Mouse (Mus musculus) gastrocnemius, adult 2 months (tissue): ENCODE measurements around the gene Dnase1l2. TPM values are rescaled to one million over a fixed set of nuclear protein-coding genes. Genes with fewer than 3 reads are reported as not detected.

Experiments used
- DNase-seq: peaks from one replicate; pipeline ENCODE4 v3.0.0; 2022
- H3K27ac ChIP-seq: fragments of 200-600 bp; 2 replicates; pipeline ENCODE4 v1.8.1; 2022; ENCODE audit warnings: mild to moderate bottlenecking
- H3K4me3 ChIP-seq: fragments of 200-600 bp; 2 replicates; pipeline ENCODE4 v1.8.1; 2022; ENCODE audit warnings: mild to moderate bottlenecking, moderate library complexity
- CTCF ChIP-seq: fragments of 200-600 bp; IDR thresholded peaks from 2 replicates; pipeline ENCODE4 v1.8.1; 2022; ENCODE audit warnings: antibody characterized with exemption, mild to moderate bottlenecking, moderate library complexity
- intact Hi-C: fragments of 180-260 bp; cut with DNase I; formaldehyde crosslinking; loops from one replicate; pipeline ENCODE4 v1.15.1; 2025
- long read RNA-seq, 2 experiments: library from polyadenylated mRNA; stranded (forward); transcript quantifications; one replicate each; pipeline ENCODE4 v2.0.0; 2021
- total RNA-seq, 2 experiments: library from RNA; stranded (reverse); gene quantifications; 2 replicates each; pipeline ENCODE4 v1.2.3; 2021

Dnase1l2 gene
- total RNA-seq = 1 to 10 TPM; 1.4 to 2.2 TPM
- long read RNA-seq, experiment 1 = 0 reads
- long read RNA-seq, experiment 2 = 0 reads

GRCm38 (mm10) chr17:24442632-24443155 is at the start of gene Dnase1l2:
Gene Dnase1l2, minus strand, starts transcription at chr17:24443105.
- Histone ChIP-seq H3K27ac (peak within 1 kb of the TSS; percentile 31), H3K4me3 (no peak within 1 kb of the TSS)
- intact Hi-C loops = no loop called here
- no peak for TF ChIP-seq CTCF
- DNase-seq = peak; percentile 56

- intact Hi-C loops = no loop called here
- no peak overlapping the region for H3K4me3 ChIP-seq
- TF ChIP-seq CTCF = no peak
- no peak overlapping the region for H3K27ac ChIP-seq
- DNase-seq = no peak
Measured at GRCm38 (mm10) chr17:24490399-24490798, 47.5 kb upstream of the Dnase1l2 start.

- Histone ChIP-seq H3K27ac (no peak overlapping the region), H3K4me3 (peak overlapping the region; percentile 81)
- DNase-seq = no peak
- TF ChIP-seq CTCF = no peak
- intact Hi-C loops = loop anchor here (5.0 kb wide), 1 partner anchor 38 kb away; the partner anchor contains the start of gene Traf7
Measured at GRCm38 (mm10) chr17:24489265-24490030, 46.5 kb upstream of the Dnase1l2 start.

- peak overlapping the region; percentile 81 for H3K4me3 ChIP-seq
- intact Hi-C loops = loop anchor here (5.0 kb wide), 1 partner anchor 39 kb away; the partner anchor contains the start of gene Traf7
- no peak for TF ChIP-seq CTCF
- peak; percentile 48 for DNase-seq
- peak overlapping the region; percentile 28 for H3K27ac ChIP-seq
Measured at GRCm38 (mm10) chr17:24488662-24489264, 45.9 kb upstream of the Dnase1l2 start.

GRCm38 (mm10) chr17:24488186-24488661 is 45.3 kb upstream of the Dnase1l2 start, which contains the start of gene Caskin1:
Gene Caskin1, plus strand, starts transcription at chr17:24488601.
- Histone ChIP-seq H3K27ac (peak within 1 kb of the TSS; percentile 28), H3K4me3 (peak within 1 kb of the TSS; percentile 81)
- DNase-seq = no peak
- TF ChIP-seq CTCF = no peak
- intact Hi-C loops = loop anchor here (5.0 kb wide), 1 partner anchor 39 kb away; the partner anchor contains the start of gene Traf7

GRCm38 (mm10) chr17:24485090-24485860 is 42.4 kb upstream of the Dnase1l2 start:
- no peak for TF ChIP-seq CTCF
- Histone ChIP-seq H3K27ac (no peak overlapping the region), H3K4me3 (no peak overlapping the region)
- peak; percentile 68 for DNase-seq
- intact Hi-C loops = loop anchor here (5.0 kb wide), 1 partner anchor 42 kb away; the partner anchor contains the start of gene Traf7

GRCm38 (mm10) chr17:24483495-24483894 is 40.6 kb upstream of the Dnase1l2 start:
- intact Hi-C loops = no loop called here
- no peak overlapping the region for H3K27ac ChIP-seq
- TF ChIP-seq CTCF = no peak
- DNase-seq = no peak
- H3K4me3 ChIP-seq = no peak overlapping the region

- no peak for TF ChIP-seq CTCF
- intact Hi-C loops = no loop called here
- Histone ChIP-seq H3K27ac (no peak overlapping the region), H3K4me3 (no peak overlapping the region)
- no peak for DNase-seq
Measured at GRCm38 (mm10) chr17:24481027-24481815, 38.3 kb upstream of the Dnase1l2 start.

- DNase-seq = no peak
- intact Hi-C loops = no loop called here
Measured at GRCm38 (mm10) chr17:24480201-24480826, 37.4 kb upstream of the Dnase1l2 start.

GRCm38 (mm10) chr17:24479431-24479830 is 36.5 kb upstream of the Dnase1l2 start:
- no peak for DNase-seq
- H3K4me3 ChIP-seq = peak overlapping the region; percentile 76
- intact Hi-C loops = no loop called here
- peak overlapping the region; percentile 99 for H3K27ac ChIP-seq
- TF ChIP-seq CTCF = no peak

More at GRCm38 (mm10) chr17:24480201-24480826, 37.4 kb upstream of the Dnase1l2 start:
- no peak overlapping the region for H3K4me3 ChIP-seq
- peak; percentile 10; the same call in 1 of the 2 replicates for TF ChIP-seq CTCF
- no peak overlapping the region for H3K27ac ChIP-seq
